Mouse (Mus musculus) adrenal gland, adult 10 weeks (tissue): ENCODE data around the gene Cldn22. TPM values are rescaled to one million over a fixed set of nuclear protein-coding genes. Genes with fewer than 3 reads are reported as not detected.

Experiments used
- polyA plus RNA-seq: library from polyadenylated mRNA; stranded (reverse); fragments of 350-450 nt; fragmentation: Illumina TruSeq; extraction: RNeasy Lipid Tissue Mini Kit (QIAGEN cat#74804); gene quantifications from one replicate; pipeline ENCODE4 v1.2.3, GENCODE M21; 2014; ENCODE audit warnings: low read depth, low replicate concordance

Cldn22 gene
- 0.64 TPM for polyA plus RNA-seq

DNA sequence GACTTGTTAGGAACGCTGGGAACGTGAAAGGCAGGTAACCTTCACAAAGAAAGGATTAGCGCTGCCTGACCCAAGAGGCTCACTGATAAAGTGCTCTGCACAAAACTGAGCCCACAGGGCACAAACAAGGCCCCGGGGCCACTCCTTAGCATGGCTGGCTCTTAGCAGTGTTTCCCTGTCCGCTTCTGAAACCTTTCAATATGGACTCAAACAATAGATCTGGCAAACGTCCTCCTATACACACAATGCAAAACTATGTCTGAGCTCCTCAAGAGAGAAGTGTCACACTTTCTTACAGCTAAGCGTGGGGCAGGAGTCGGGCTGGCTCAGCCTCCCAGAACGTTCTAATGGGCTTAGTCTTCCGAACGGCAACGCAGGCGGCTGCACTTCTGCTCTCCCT lies at the start of gene Cldn22:
Gene Cldn22 (plus strand): TSS at position 301 of the 400 bp plus-strand sequence.

DNA sequence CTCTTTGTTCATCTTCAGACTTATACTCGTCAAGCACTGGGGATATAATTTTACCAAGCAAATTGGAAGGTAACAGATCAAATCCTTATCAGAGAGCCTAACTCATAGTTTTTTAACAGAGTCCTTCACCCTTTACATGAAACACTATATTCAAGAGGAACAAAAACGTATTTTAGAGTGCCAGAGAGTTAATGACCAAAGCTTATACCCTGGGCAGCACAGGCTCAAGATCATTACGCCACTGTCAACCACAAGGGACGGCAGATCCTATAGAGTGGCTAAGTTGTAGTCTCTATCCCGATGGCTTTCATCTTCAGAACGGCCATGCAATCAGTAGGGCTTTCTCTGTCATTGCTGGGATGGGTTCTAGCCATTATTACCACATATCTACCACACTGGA lies 2.4 kb upstream of the Cldn22 start, which contains the start of gene Cldn24:
Gene Cldn24 (plus strand): TSS at position 301 of the 400 bp plus-strand sequence.

Other genes starting within 250 kb of the Cldn22 start
- 19.8 TPM for gene Ing2, start 148.9 kb upstream of the Cldn22 start, polyA plus RNA-seq
- 18.5 TPM for gene Cdkn2aip, start 110.5 kb upstream of the Cldn22 start, polyA plus RNA-seq
- gene Cldn24, start 2.3 kb upstream of the Cldn22 start, polyA plus RNA-seq = not detected
- gene Wwc2, start 166.4 kb downstream of the Cldn22 start, polyA plus RNA-seq = 25.9 TPM